Mouse (Mus musculus) adrenal gland, adult 2 months (tissue): Measurements from ENCODE around the gene Klrb1f. TPM values are rescaled to one million over a fixed set of nuclear protein-coding genes. Genes with fewer than 3 reads are reported as not detected.

Source experiments
- polyA plus RNA-seq: library from polyadenylated mRNA; depleted of rRNA; stranded (reverse); fragments of >200 nt; gene quantifications from 2 replicates; pipeline ENCODE4 v1.2.3, GENCODE M21; 2012; rRNA removed
- total RNA-seq, 2 experiments: library from RNA; stranded (reverse); gene quantifications; 2 replicates each; pipeline ENCODE4 v1.2.3; 2021

The Klrb1f gene
- total and polyA plus RNA-seq, 3 experiments: 0.17 TPM; not detected in 2

Other genes starting within 250 kb of the Klrb1f start
- not detected for gene Gm44511, start 219.6 kb upstream of the Klrb1f start, total RNA-seq
- gene Gm44511, start 219.6 kb upstream of the Klrb1f start, polyA plus RNA-seq: not detected in 2 replicates
- gene Klrb1b, start 219.6 kb upstream of the Klrb1f start, total RNA-seq: under 1 TPM; 0.66 to 0.79 TPM
- 0.12 TPM in 1 of 2 replicates, not detected in the other for gene Klrb1b, start 219.6 kb upstream of the Klrb1f start, polyA plus RNA-seq
- gene Clec2i, start 158.3 kb upstream of the Klrb1f start, total RNA-seq: under 1 TPM in 1 of 2 experiments, not detected in 1; 0.21 TPM
- gene Clec2i, start 158.3 kb upstream of the Klrb1f start, polyA plus RNA-seq: not detected in 2 replicates
- under 1 TPM; 0.17 to 0.38 TPM for gene BC035044, start 154.8 kb upstream of the Klrb1f start, total RNA-seq
- 0.06 and 0.52 TPM in 2 replicates for gene BC035044, start 154.8 kb upstream of the Klrb1f start, polyA plus RNA-seq
- 1 to 10 TPM in 1 of 2 experiments, under 1 TPM in 1; 0.40 to 4.2 TPM for gene Clec2g, start 111.5 kb upstream of the Klrb1f start, total RNA-seq
- not detected in 2 replicates for gene Clec2g, start 111.5 kb upstream of the Klrb1f start, polyA plus RNA-seq
- not detected for gene Clec2e, start 55.0 kb downstream of the Klrb1f start, total RNA-seq
- not detected in 2 replicates for gene Clec2e, start 55.0 kb downstream of the Klrb1f start, polyA plus RNA-seq
- 10 to 100 TPM; 44.0 to 49.6 TPM for gene Clec2d, start 134.7 kb downstream of the Klrb1f start, total RNA-seq
- 2.7 and 3.3 TPM in 2 replicates for gene Clec2d, start 134.7 kb downstream of the Klrb1f start, polyA plus RNA-seq
- gene Cd69, start 229.5 kb downstream of the Klrb1f start, total RNA-seq: under 1 TPM in 1 of 2 experiments, not detected in 1; 0.38 TPM
- gene Cd69, start 229.5 kb downstream of the Klrb1f start, polyA plus RNA-seq: not detected in 2 replicates